Mouse (Mus musculus): ENCODE measurements around the gene Acvr1.
A peak's percentile ranks its signal among the peaks of the same experiment; 100 is the strongest.

Gene Acvr1

DNA sequence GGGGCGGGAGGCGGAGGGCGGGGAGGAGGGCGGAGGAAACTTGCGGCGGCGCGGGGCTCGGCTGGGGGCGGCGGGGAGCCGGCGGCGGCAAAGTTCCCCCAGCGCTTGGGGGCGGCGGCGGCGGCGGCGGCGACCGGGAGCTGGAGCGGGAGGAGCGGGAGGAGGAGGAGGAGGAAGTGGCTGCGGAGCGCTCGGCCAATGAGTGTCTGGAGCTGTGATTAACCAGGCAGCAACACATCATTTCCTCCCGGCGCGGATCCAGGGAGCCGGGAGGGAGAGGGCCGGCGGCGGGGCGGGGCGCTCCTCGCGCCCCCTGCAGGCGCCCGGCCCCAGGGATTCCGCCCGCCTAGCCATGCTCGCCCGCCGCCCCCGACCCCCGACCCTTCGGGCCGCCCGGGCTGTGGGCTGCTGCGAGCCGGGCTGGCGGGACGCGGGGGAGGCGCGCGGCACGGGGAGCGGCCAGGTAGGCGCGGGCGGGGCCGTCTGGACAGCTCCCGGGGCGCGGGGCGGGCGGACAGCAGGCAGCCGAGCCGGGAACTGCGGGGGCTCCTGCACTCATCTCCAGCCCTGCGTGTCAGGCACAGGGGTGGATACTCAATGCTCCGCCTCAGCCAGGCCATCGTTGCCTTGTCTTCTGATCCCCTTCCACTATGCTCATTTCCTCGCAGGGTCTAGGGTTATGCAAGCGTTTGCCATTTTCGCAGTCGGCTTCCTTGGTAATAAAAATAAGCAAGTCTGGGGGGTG, at the start of gene Acvr1, which contains the start of gene Upp2:
Gene Acvr1, minus strand, starts transcription at position 92 of the 745 bp plus-strand sequence.
Gene Upp2, plus strand, starts transcription at position 233 of the 745 bp plus-strand sequence.
- peak; percentile 95 for DNase-seq (ENCODE audit: low read depth)

DNA sequence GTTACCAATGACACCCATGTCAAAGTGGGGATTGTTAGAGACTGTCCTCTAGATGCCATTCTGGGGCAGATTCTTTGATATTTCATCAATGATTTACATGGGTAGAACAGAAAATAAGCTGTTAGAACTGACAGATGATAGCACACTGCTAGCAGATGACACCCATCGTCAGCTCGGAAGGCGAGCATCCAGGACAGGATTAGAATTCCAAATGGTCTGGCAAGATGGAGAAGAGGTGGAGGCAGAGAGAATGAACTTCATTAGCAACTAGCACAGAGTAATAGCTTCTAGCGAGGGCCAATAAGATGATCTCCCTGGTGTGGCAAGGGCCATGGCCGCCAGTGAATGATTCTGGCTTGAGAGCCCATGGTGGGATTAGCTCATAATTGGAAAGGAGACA, 48.8 kb upstream of the Acvr1 start:
- DNase-seq (ENCODE audit: low read depth): no peak

- no peak for DNase-seq (ENCODE audit: low read depth)
Measured at GRCm38 (mm10) chr2:58614851-58615250, 47.9 kb upstream of the Acvr1 start.

DNA sequence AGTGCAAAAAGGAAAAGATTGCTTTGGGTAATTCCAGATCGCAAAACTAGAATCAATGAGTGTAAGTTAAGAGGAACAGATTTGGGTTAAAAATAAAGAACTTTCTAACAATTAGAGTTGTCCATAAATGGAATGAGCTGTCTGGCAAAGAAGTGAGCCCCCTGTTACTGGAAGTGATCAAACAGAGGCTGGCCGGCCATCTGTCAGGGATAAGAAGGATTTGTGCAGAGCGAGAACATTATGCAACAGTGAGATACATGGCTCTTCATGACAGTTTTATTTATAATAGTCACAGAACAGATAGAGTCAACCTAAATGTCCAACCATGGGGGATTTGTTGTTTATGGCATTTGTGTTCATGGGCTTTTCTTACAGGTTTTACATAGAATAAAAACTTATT, 46.8 kb upstream of the Acvr1 start:
- no peak for DNase-seq (ENCODE audit: low read depth)

GRCm38 (mm10) chr2:58604791-58605190, 37.8 kb upstream of the Acvr1 start:
- no peak for DNase-seq (ENCODE audit: low read depth)

DNA sequence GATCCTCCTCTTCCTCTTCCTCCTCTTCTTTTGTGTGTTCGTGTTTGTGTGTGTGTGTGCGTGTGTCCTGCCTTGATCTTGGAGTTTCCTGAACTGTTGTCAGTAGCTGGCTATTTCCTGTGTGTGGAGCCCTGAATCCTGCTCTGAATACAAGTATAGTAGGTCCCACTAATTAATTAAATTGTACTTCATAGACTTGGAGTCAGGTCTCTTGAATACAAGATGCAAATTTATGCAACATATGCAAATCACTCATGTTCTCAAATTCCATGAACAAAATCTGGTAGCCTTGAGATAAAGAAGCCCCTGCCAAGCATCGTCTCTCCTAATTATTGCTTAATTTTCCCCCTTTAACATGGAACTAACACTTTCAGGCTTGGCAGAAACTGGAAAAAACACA, 36.4 kb upstream of the Acvr1 start:
- DNase-seq (ENCODE audit: low read depth): no peak

DNA sequence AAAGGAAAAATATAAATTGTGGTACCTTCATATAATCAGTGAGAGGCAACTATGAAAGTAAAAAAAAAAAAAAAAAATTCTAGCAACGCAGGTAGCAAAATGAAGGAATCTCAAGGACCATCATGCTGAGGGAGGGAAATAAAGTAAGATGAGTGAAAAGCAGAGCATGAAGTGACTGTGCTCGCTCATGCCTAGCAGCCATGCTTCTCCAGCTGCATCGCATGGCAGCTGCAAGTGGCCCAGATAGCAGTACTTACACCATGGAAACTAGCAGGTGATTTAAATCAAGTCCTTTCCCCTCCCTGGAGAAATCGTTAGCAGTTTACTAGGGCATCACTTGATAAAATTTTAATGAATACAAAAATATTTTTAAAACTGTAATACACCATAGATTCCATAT, 34.4 kb upstream of the Acvr1 start:
- DNase-seq (ENCODE audit: low read depth): no peak

DNA sequence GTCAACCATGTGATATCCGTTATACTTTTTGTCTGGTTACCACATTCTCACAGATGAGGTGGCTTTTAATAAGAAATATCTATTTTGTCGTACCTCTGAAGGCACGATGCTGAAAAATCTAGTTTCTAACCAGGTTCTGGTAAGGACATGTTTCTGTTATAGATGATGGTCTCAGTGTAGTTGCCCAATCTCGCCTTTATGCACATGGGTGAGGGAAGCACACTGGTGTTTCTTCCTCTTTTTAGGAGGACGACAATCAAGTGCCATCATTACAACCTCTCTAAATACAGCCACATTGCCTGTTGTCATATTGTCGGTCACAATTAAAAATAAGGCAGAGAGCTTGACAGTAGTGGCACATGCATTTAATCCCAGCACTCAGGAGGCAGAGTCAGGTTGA, 32.7 kb upstream of the Acvr1 start:
- DNase-seq (ENCODE audit: low read depth): no peak

GRCm38 (mm10) chr2:58597556-58597955, 30.6 kb upstream of the Acvr1 start:
- DNase-seq (ENCODE audit: low read depth): no peak

GRCm38 (mm10) chr2:58596774-58597342, 29.9 kb upstream of the Acvr1 start:
- DNase-seq (ENCODE audit: low read depth): no peak

- no peak for DNase-seq (ENCODE audit: low read depth)
Measured at GRCm38 (mm10) chr2:58595350-58595749, 28.4 kb upstream of the Acvr1 start.

- DNase-seq (ENCODE audit: low read depth): no peak
Measured at GRCm38 (mm10) chr2:58590055-58590454, 23.1 kb upstream of the Acvr1 start.

DNA sequence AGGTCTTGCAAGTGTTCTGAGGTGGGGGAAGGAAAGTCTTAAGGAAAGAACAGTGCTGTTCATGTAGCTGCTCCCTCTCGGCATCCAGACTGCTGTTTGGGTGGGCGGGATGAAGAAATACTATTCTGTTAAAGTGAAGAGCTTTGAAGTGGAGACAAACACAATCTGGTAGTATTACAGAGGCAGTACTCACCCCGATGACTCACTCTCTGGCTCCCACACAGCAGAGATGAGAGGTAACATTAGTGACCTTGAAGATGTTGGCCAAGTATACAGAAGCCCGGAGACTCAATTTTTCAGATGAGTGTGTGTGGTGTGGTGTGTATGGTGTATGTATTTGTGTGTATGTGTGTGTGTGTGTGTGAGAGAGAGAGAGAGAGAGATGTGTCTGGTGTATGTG, 22.7 kb upstream of the Acvr1 start:
- peak; percentile 69 for DNase-seq (ENCODE audit: low read depth)

DNA sequence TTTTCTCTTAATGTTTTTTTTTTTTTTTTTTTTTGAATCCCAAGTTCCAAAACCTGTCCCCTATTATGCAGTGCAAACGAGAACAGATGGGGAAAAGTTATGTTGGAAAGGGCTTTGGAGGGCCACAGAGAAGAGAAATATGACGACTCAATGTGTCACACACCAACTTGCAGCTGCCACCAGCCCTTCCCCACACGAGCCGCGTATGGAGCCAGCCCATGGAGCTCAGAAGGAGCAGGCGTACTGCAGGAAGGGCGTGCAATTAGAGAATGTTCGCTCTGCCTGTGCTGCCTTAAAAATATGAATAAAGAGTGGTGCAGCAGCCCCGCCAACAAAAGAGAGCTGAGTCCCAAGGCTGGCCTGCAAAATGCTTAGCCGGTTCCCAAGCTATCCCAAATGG, 19.4 kb upstream of the Acvr1 start:
- no peak for DNase-seq (ENCODE audit: low read depth)

GRCm38 (mm10) chr2:58574167-58574566, 7.2 kb upstream of the Acvr1 start:
- DNase-seq (ENCODE audit: low read depth): no peak

DNA sequence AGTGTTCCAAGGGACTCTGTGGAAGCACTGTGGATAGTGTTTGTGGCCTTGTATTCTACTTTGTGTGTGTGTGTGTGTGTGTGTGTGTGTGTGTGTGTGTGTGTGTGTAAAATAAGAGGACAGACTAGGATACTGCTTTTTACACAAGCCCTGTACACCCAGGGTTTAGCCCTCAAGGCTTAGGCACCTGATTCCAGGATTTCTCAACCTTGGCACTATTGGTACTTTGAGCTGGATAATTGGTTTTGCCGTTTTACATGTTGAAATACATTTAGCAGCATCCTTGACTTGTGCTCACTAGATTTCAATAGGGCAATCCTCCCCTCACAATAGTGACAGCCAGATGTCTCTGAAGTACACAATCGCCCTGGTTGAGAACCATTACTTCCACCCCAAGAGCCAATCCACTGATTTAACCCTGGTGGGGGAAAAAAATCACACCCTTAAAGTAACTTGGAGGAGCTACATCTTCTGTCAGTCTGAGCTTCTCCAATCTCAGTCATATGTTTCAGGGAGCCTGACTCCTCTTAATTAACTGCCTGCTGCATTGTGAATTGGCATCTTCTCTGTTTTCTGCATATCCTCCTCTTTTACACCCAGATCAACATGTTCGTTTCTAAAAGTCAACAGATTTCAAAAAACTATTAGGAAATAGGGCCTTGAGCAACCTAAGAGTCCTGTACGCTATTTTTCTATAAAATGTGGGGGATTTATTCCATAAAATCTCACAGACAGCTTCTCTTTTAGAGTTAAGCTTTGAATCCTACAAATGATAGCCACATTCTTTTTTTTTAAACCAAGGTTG, 2.1 kb upstream of the Acvr1 start:
- DNase-seq (ENCODE audit: low read depth): no peak

- peak; percentile 22 for DNase-seq (ENCODE audit: low read depth)
Measured at GRCm38 (mm10) chr2:58567866-58568719, 1.1 kb upstream of the Acvr1 start.

- DNase-seq (ENCODE audit: low read depth): peak; percentile 71
Measured at GRCm38 (mm10) chr2:58566410-58567065, 419 bp downstream of the Acvr1 start.

GRCm38 (mm10) chr2:58566049-58566409, 928 bp downstream of the Acvr1 start:
- peak; percentile 72 for DNase-seq (ENCODE audit: low read depth)

- DNase-seq (ENCODE audit: low read depth): peak; percentile 47
Measured at GRCm38 (mm10) chr2:58565267-58565666, 1.7 kb downstream of the Acvr1 start.

DNA sequence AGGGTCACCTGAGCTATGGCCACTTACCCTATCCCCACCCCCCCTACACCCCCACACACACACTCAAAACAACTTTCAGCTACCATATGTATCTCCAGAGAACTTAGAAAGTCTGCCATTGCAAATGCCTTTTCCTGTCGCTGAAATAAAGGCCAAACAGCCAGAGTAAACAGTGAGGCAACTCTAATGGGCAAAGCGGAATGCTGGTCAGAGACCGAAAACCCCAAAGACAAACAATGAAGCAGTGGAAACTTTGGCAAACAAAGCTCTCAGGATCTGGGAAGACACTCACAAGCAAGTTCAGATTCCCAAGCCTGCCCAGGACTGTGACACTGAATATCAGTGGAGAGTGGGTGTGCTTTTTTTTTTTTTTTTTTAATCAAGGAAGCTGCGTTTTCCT, 4.8 kb downstream of the Acvr1 start:
- DNase-seq (ENCODE audit: low read depth): peak; percentile 48

Measured in NIH3T3 (cell line).